30 mouse cellular contexts compared by ENCODE assay signal in the genomic region with DNA sequence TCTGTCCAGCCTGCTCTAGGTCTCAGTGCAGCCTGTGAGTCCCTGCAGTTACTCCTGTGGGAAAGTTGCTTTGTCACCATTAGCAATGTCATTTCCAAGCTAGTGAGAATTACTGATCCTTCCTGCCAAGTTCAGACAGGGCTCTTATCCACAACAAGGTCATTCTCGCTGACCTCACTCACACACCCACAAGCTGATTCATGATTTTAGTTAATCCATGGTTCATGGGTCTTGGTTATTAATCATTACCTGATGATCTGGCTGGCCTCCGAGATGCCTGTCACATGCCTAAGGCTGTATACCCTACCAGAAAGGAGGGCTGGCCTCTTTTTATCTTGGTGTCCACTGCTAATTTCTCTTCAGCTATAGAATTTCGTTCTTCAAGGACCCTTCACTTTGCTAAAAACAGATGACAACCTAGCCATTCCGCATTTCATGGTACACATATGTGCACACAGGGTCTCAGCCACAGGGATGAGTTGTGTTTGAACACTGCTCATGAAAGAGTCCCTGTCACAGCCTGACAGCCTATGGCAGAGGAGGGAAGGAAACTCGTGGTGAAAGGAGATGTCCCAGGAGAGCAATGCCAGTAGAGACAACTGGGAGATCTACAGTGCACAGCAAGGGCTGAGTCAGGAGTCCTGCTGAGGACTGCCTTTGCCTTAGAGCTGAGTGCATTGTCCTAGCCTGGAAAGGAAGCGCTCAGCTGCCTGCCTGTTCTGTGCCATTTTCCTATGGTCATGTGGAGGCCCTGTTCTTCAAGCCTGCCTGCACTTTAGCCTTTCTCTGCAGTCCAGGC. TPM values are rescaled to one million over a fixed set of nuclear protein-coding genes. Genes with fewer than 3 reads are reported as not detected.
DNase-seq lines count a peak whose midpoint lies in the region; ATAC-seq and TF ChIP-seq lines count a peak whose summit lies in the region.
"Not testable (repeated sequence)": the region's sequence is repeated elsewhere in the genome, so short reads cannot be mapped to it uniquely, and the experiment has no call there.
"Had no signal": no experiment of that assay in that cellular context is flagged by ENCODE, and none has a peak within 500 bp of the region (broad histone marks: within the 10 kb centered on the region; RNA-seq: fewer than 3 reads in every experiment).

No protein-coding gene starts in this region.

- not testable (repeated sequence) for H3K27me3 ChIP-seq in Patski; kidney, adult 2 months (replicated peaks; ENCODE audit: control insufficient read depth, insufficient read depth, low read length); liver, postnatal 0 days (ENCODE audit: insufficient read depth, low read length); stomach, embryonic 16.5 days (ENCODE audit: control insufficient read depth, insufficient read depth, low read length)

- in situ Hi-C loops in Patski (cut with MboI; ENCODE audit: low pct_unique_long_range_greater_than_20kb): not testable (repeated sequence)

- not testable (repeated sequence) for H3K9me3 ChIP-seq in liver, postnatal 0 days (ENCODE audit: low read length); stomach, embryonic 16.5 days (replicated peaks; ENCODE audit: control insufficient read depth, low read length)

- H3K36me3 ChIP-seq in kidney, adult 2 months (ENCODE audit: control insufficient read depth, insufficient read depth, low read length); liver, postnatal 0 days (replicated peaks; ENCODE audit: insufficient read depth, low read length); stomach, embryonic 16.5 days (ENCODE audit: control insufficient read depth, insufficient read depth, low read length): not testable (repeated sequence)

- H3K27ac ChIP-seq in kidney, adult 2 months (ENCODE audit: insufficient read depth, low read depth, low read length): peak overlapping the region; percentile 72
- H3K27ac ChIP-seq in liver, postnatal 0 days (ENCODE audit: low read depth): not testable (repeated sequence)
- peak overlapping the region; percentile 27; the same call in 1 of the 2 replicates for H3K27ac ChIP-seq in stomach, embryonic 16.5 days (ENCODE audit: low read length)

- not testable (repeated sequence) for TF ChIP-seq EP300 in liver, postnatal 0 days (IDR thresholded peaks at IDR 0.05; ENCODE audit: low read depth)

- not testable (repeated sequence) for H3K4me3 ChIP-seq in kidney, adult 2 months (ENCODE audit: insufficient read depth, low read depth, low read length); liver, postnatal 0 days (ENCODE audit: low read depth, low read length); stomach, embryonic 16.5 days (replicated peaks; ENCODE audit: low read length)

- POLR2A ChIA-PET in Patski (lab: Charles Lee): not testable (repeated sequence)

- DNase-seq in 3134 (ENCODE audit: extremely low read depth, insufficient read length, low spot score) (peak; percentile 45), Patski (ENCODE audit: low read depth, low spot score) (peak; percentile 54)
- peak; percentile 27 for DNase-seq in adrenal gland, postnatal 25 days
- DNase-seq in heart, postnatal 10 days: peak; percentile 20 to 21
- peak; percentile 96 for DNase-seq in kidney, adult 2 months
- peak; percentile 69 for DNase-seq in kidney, postnatal 10 days
- DNase-seq in liver, postnatal 0 days: not testable (repeated sequence)

- TF ChIP-seq POLR2A in kidney, adult 2 months (IDR thresholded peaks at IDR 0.05; ENCODE audit: low read depth, low read length): not testable (repeated sequence)

- intact Hi-C loops in heart, postnatal 10 days (cut with DNase I): not testable (repeated sequence)

- not testable (repeated sequence) for TF ChIP-seq CTCF in Patski (IDR thresholded peaks at IDR 0.05); kidney, adult 2 months (conservative IDR thresholded peaks at IDR 0.05; ENCODE audit: insufficient read depth, insufficient read length, low read depth, low read length); liver, postnatal 0 days (IDR thresholded peaks at IDR 0.05; ENCODE audit: low read depth)

- WGBS in kidney, adult 2 months: 37% methylated on average over 6 of the region's 6 CpGs
- 50% methylated on average over 6 of the region's 6 CpGs for WGBS in liver, postnatal 0 days (ENCODE audit: insufficient replicate concordance)
- WGBS in stomach, embryonic 16.5 days: 54% methylated on average over 6 of the region's 6 CpGs

- not testable (repeated sequence) for H3K9ac ChIP-seq in liver, postnatal 0 days (replicated peaks); stomach, embryonic 16.5 days (ENCODE audit: low read length)

- ATAC-seq in Patski: peak; percentile 73
- ATAC-seq in liver, postnatal 0 days: peak; percentile 88
- not testable (repeated sequence) for ATAC-seq in stomach, embryonic 16.5 days (ENCODE audit: insufficient read depth, low FRiP score)

- CTCF ChIA-PET in Patski (lab: Charles Lee): interaction anchor here (0.7 to 1.2 kb wide), 3 partner anchors 8 to 9 kb away, joined by 3 read pairs; no protein-coding TSS in a partner anchor

- not testable (repeated sequence) for H3K4me2 ChIP-seq in liver, postnatal 0 days (ENCODE audit: low read depth, low read length); stomach, embryonic 16.5 days (ENCODE audit: low read depth, low read length)

- peaks cover 17% of the 10 kb centered on the region; the same call in 1 of the 2 replicates for H3K4me1 ChIP-seq in kidney, adult 2 months (ENCODE audit: control insufficient read depth, insufficient read depth, low read length)
- not testable (repeated sequence) for H3K4me1 ChIP-seq in liver, postnatal 0 days (ENCODE audit: insufficient read depth); stomach, embryonic 16.5 days (ENCODE audit: control insufficient read depth, insufficient read depth, low read length)

RNA-seq across cellular contexts. Expression of a gene that starts 7.2 kb away (rescaled TPM):
- 2.1 TPM for polyA plus RNA-seq in Patski (2021)
- total RNA-seq in adrenal gland, postnatal 25 days (2021): 4.2 and 10.3 TPM in 2 replicates
- not detected for total RNA-seq in heart, postnatal 10 days (2021)
- polyA plus RNA-seq in kidney, adult 2 months (2012; rRNA removed): 583 and 726 TPM in 2 replicates
- 1.3 and 2.3 TPM in 2 replicates for polyA plus RNA-seq in liver, postnatal 0 days (2015; fragmentation: Nextera tagmentation; extraction: Ambion mirVana)
- 31.3 and 32.1 TPM in 2 replicates for polyA plus RNA-seq in stomach, embryonic 16.5 days (2015; fragmentation: Nextera tagmentation; extraction: Ambion mirVana)
- total RNA-seq: CH12.LX; forebrain, postnatal 0 days; G1E; gastrocnemius, postnatal 14 days; heart, postnatal 4 days; layer of hippocampus, adult 2 months; layer of hippocampus, postnatal 25 days had no signal
- polyA plus RNA-seq: cerebellum, adult 2 months; embryonic facial prominence, embryonic 12.5 days; forebrain, embryonic 11.5 days; forebrain, postnatal 0 days; G1E; heart, embryonic 15.5 days; hindbrain, embryonic 14.5 days; inflammation-experienced regulatory T-cells, adult 6 months; limb, embryonic 10.5 days; macrophage; midbrain, embryonic 10.5 days; midbrain, embryonic 16.5 days; neural tube, embryonic 14.5 days had no signal

RNA-seq across cellular contexts. Expression of a gene that starts 19.6 kb away (rescaled TPM):
- not detected for polyA plus RNA-seq in Patski (2021)
- total RNA-seq in adrenal gland, postnatal 25 days (2021): not detected in 2 replicates
- total RNA-seq in heart, postnatal 10 days (2021): not detected
- polyA plus RNA-seq in kidney, adult 2 months (2012; rRNA removed): not detected in 2 replicates
- not detected in 2 replicates for polyA plus RNA-seq in liver, postnatal 0 days (2015; fragmentation: Nextera tagmentation; extraction: Ambion mirVana)
- 0.23 TPM in 1 of 2 replicates, not detected in the other for polyA plus RNA-seq in stomach, embryonic 16.5 days (2015; fragmentation: Nextera tagmentation; extraction: Ambion mirVana)
- total RNA-seq: CH12.LX; G1E; gastrocnemius, postnatal 14 days; heart, adult 2 months; heart, postnatal 4 days; layer of hippocampus, adult 2 months; layer of hippocampus, postnatal 25 days had no signal
- polyA plus RNA-seq: G1E; heart, adult 2 months; heart, embryonic 15.5 days; inflammation-experienced regulatory T-cells, adult 6 months; limb, embryonic 10.5 days; liver, embryonic 16.5 days; macrophage; midbrain, embryonic 10.5 days had no signal

RNA-seq across cellular contexts. Expression of a gene that starts 21.0 kb away (rescaled TPM):
- polyA plus RNA-seq in Patski (2021): not detected
- total RNA-seq in adrenal gland, postnatal 25 days (2021): not detected in 2 replicates
- not detected for total RNA-seq in heart, postnatal 10 days (2021)
- polyA plus RNA-seq in kidney, adult 2 months (2012; rRNA removed): not detected in 2 replicates
- not detected in 2 replicates for polyA plus RNA-seq in liver, postnatal 0 days (2015; fragmentation: Nextera tagmentation; extraction: Ambion mirVana)
- not detected in 2 replicates for polyA plus RNA-seq in stomach, embryonic 16.5 days (2015; fragmentation: Nextera tagmentation; extraction: Ambion mirVana)
- total RNA-seq: CH12.LX; forebrain, postnatal 0 days; G1E; gastrocnemius, postnatal 14 days; heart, adult 2 months; heart, postnatal 4 days; layer of hippocampus, adult 2 months; layer of hippocampus, postnatal 25 days had no signal
- polyA plus RNA-seq: cerebellum, adult 2 months; embryonic facial prominence, embryonic 12.5 days; forebrain, embryonic 11.5 days; forebrain, postnatal 0 days; heart, adult 2 months; heart, embryonic 15.5 days; hindbrain, embryonic 14.5 days; inflammation-experienced regulatory T-cells, adult 6 months; limb, embryonic 10.5 days; liver, embryonic 16.5 days; lung, postnatal 0 days; macrophage; midbrain, embryonic 10.5 days; midbrain, embryonic 16.5 days; neural tube, embryonic 14.5 days; urinary bladder, adult 2 months had no signal

RNA-seq across cellular contexts. Expression of a gene that starts 30.1 kb away (rescaled TPM):
- polyA plus RNA-seq in Patski (2021): not detected
- total RNA-seq in adrenal gland, postnatal 25 days (2021): not detected in 2 replicates
- not detected for total RNA-seq in heart, postnatal 10 days (2021)
- polyA plus RNA-seq in kidney, adult 2 months (2012; rRNA removed): 0.03 TPM in 1 of 2 replicates, not detected in the other
- not detected in 2 replicates for polyA plus RNA-seq in liver, postnatal 0 days (2015; fragmentation: Nextera tagmentation; extraction: Ambion mirVana)
- polyA plus RNA-seq in stomach, embryonic 16.5 days (2015; fragmentation: Nextera tagmentation; extraction: Ambion mirVana): 0.55 and 0.75 TPM in 2 replicates
- total RNA-seq: CH12.LX; G1E; heart, adult 2 months; heart, postnatal 4 days; layer of hippocampus, postnatal 25 days had no signal
- polyA plus RNA-seq: G1E; heart, adult 2 months; inflammation-experienced regulatory T-cells, adult 6 months; liver, embryonic 16.5 days; macrophage had no signal

RNA-seq across cellular contexts. Expression of a gene that starts 33.8 kb away (rescaled TPM):
- not detected for polyA plus RNA-seq in Patski (2021)
- total RNA-seq in adrenal gland, postnatal 25 days (2021): not detected in 2 replicates
- total RNA-seq in heart, postnatal 10 days (2021): not detected
- not detected in 2 replicates for polyA plus RNA-seq in kidney, adult 2 months (2012; rRNA removed)
- not detected in 2 replicates for polyA plus RNA-seq in liver, postnatal 0 days (2015; fragmentation: Nextera tagmentation; extraction: Ambion mirVana)
- polyA plus RNA-seq in stomach, embryonic 16.5 days (2015; fragmentation: Nextera tagmentation; extraction: Ambion mirVana): not detected in 2 replicates
- total RNA-seq: CH12.LX; forebrain, postnatal 0 days; gastrocnemius, postnatal 14 days; heart, adult 2 months; heart, postnatal 4 days; layer of hippocampus, adult 2 months; layer of hippocampus, postnatal 25 days had no signal
- polyA plus RNA-seq: cerebellum, adult 2 months; embryonic facial prominence, embryonic 12.5 days; forebrain, embryonic 11.5 days; forebrain, postnatal 0 days; G1E; heart, adult 2 months; heart, embryonic 15.5 days; hindbrain, embryonic 14.5 days; inflammation-experienced regulatory T-cells, adult 6 months; limb, embryonic 10.5 days; liver, embryonic 16.5 days; lung, postnatal 0 days; macrophage; midbrain, embryonic 10.5 days; midbrain, embryonic 16.5 days; neural tube, embryonic 14.5 days; urinary bladder, adult 2 months had no signal

Comparison
In these comparisons a context has a peak if more than half of its experiments do, and no peak if none do; other contexts are left out.
1. RNA of a gene that starts 7.2 kb away (polyA plus RNA-seq): 583 to 726 TPM in kidney, adult 2 months; 31.3 to 32.1 TPM in stomach, embryonic 16.5 days, 2.1 TPM in Patski (single experiment) and 1.3 to 2.3 TPM in liver, postnatal 0 days; every median in the first group is over 10 times any median in the second.